11 mouse cellular contexts compared by ENCODE assay signal in the genomic region with DNA sequence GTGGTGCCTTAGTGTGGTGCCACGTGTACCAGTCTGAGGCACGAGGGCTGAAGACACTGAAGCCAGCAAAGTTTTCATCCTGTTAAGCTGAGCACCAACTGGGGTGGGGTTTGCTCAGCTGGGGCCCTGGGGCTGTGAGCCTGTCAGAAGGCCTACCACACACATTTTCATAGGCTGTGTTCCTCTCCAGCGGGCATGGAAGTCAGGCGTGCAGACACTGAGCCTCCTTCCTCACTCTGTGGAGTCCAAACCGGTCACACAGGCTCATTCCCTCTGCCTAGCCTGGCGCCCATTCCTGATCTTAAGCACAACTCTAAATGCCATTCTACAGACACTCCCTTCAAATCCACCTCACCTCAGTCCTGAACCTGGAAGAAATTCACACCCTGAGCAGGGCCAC. TPM values are rescaled to one million over a fixed set of nuclear protein-coding genes. Genes with fewer than 3 reads are reported as not detected.
DNase-seq lines count a peak whose midpoint lies in the region; ATAC-seq lines count a peak whose summit lies in the region.
"Had no signal": no experiment of that assay in that cellular context is flagged by ENCODE, and none has a peak within 500 bp of the region (broad histone marks: within the 10 kb centered on the region; RNA-seq: fewer than 3 reads in every experiment).

No protein-coding gene starts in this region.

- 76% methylated on average over 6 of the region's 6 CpGs for WGBS in hindbrain, embryonic 13.5 days
- whole genome bisulfite sequencing in hindbrain, embryonic 14.5 days = 83% methylated on average over 6 of the region's 6 CpGs
- WGBS in lung, embryonic 15.5 days = 68% methylated on average over 6 of the region's 6 CpGs

- no peak overlapping the region for H3K27ac ChIP-seq in hindbrain, embryonic 13.5 days
- H3K27ac ChIP-seq in hindbrain, embryonic 14.5 days = no peak overlapping the region
- H3K27ac ChIP-seq in lung, embryonic 15.5 days = no peak overlapping the region
- H3K27ac ChIP-seq: heart, adult 2 months; left cerebral cortex, adult 2 months; liver, embryonic 14.5 days had no signal

- no peak for DNase-seq in hindbrain, embryonic 14.5 days (ENCODE audit: low spot score)
- DNase-seq in urinary bladder, postnatal 14 days (ENCODE audit: low spot score) = peak; percentile 68
- DNase-seq in urinary bladder, adult 18-20 months (ENCODE audit: low spot score in 2 of 2) = no peak
- no peak for DNase-seq in retina, embryonic 14.5 days (ENCODE audit: low spot score)
- DNase-seq in ovary, postnatal 10 days (ENCODE audit: low spot score) = no peak
- DNase-seq in left cerebral cortex, adult 11 months (ENCODE audit: low spot score) = no peak

- ATAC-seq in hindbrain, embryonic 13.5 days (ENCODE audit: low FRiP score) = 0 out of 2 replicates have a peak, but pooled peaks have one; percentile 3
- ATAC-seq in hindbrain, embryonic 14.5 days (ENCODE audit: low FRiP score) = no peak
- ATAC-seq in lung, embryonic 15.5 days (ENCODE audit: borderline replicate concordance, extremely low read depth, low FRiP score, low TSS enrichment) = 0 out of 2 replicates have a peak, but pooled peaks have one; percentile 20

- no peaks in the 10 kb centered on the region for H3K9me3 ChIP-seq in hindbrain, embryonic 13.5 days
- no peaks in the 10 kb centered on the region for H3K9me3 ChIP-seq in hindbrain, embryonic 14.5 days (ENCODE audit: control insufficient read depth, low read length)
- no peaks in the 10 kb centered on the region for H3K9me3 ChIP-seq in lung, embryonic 15.5 days

- no peak overlapping the region for H3K4me3 ChIP-seq in hindbrain, embryonic 13.5 days
- no peak overlapping the region for H3K4me3 ChIP-seq in hindbrain, embryonic 14.5 days (replicated peaks; ENCODE audit: low read length)
- H3K4me3 ChIP-seq in lung, embryonic 15.5 days = no peak overlapping the region
- H3K4me3 ChIP-seq: heart, adult 2 months had no signal

- peak overlapping the region; percentile 39 for H3K9ac ChIP-seq in hindbrain, embryonic 13.5 days
- H3K9ac ChIP-seq in hindbrain, embryonic 14.5 days = no peak overlapping the region
- no peak overlapping the region for H3K9ac ChIP-seq in lung, embryonic 15.5 days
- H3K9ac ChIP-seq: liver, embryonic 14.5 days had no signal

- H3K27me3 ChIP-seq in hindbrain, embryonic 13.5 days = peaks cover 17% of the 10 kb centered on the region; the same call in 1 of the 2 replicates
- H3K27me3 ChIP-seq in hindbrain, embryonic 14.5 days (ENCODE audit: control insufficient read depth, insufficient read depth, low read length) = no peaks in the 10 kb centered on the region
- H3K27me3 ChIP-seq in lung, embryonic 15.5 days = peaks cover 4% of the 10 kb centered on the region; the same call in 1 of the 2 replicates

- H3K4me1 ChIP-seq in hindbrain, embryonic 13.5 days (replicated peaks) = peaks cover 18% of the 10 kb centered on the region
- peaks cover 8% of the 10 kb centered on the region for H3K4me1 ChIP-seq in hindbrain, embryonic 14.5 days (replicated peaks; ENCODE audit: control insufficient read depth, insufficient read depth, low read length)
- H3K4me1 ChIP-seq in lung, embryonic 15.5 days = peaks cover 11% of the 10 kb centered on the region

- no peaks in the 10 kb centered on the region for H3K36me3 ChIP-seq in hindbrain, embryonic 13.5 days
- H3K36me3 ChIP-seq in hindbrain, embryonic 14.5 days (replicated peaks; ENCODE audit: control insufficient read depth, insufficient read depth) = no peaks in the 10 kb centered on the region
- no peaks in the 10 kb centered on the region for H3K36me3 ChIP-seq in lung, embryonic 15.5 days

- H3K4me2 ChIP-seq in hindbrain, embryonic 13.5 days = no peak overlapping the region; the same call in 1 of the 2 replicates
- no peak overlapping the region for H3K4me2 ChIP-seq in hindbrain, embryonic 14.5 days (replicated peaks)
- no peak overlapping the region for H3K4me2 ChIP-seq in lung, embryonic 15.5 days

RNA-seq across cellular contexts. Expression of a gene that starts 8.3 kb away (rescaled TPM):
- 10.2 and 10.6 TPM in 2 replicates for polyA plus RNA-seq in hindbrain, embryonic 13.5 days (2015; fragmentation: Nextera tagmentation; extraction: Ambion mirVana)
- 13.0 and 14.9 TPM in 2 replicates for polyA plus RNA-seq in hindbrain, embryonic 14.5 days (2014; fragmentation: Nextera tagmentation; extraction: Ambion mirVana)
- polyA plus RNA-seq in lung, embryonic 15.5 days (2015; fragmentation: Nextera tagmentation; extraction: Ambion mirVana) = 2.5 and 4.0 TPM in 2 replicates

RNA-seq across cellular contexts. Expression of a gene that starts 46.3 kb away (rescaled TPM):
- 3.6 and 3.8 TPM in 2 replicates for polyA plus RNA-seq in hindbrain, embryonic 13.5 days (2015; fragmentation: Nextera tagmentation; extraction: Ambion mirVana)
- polyA plus RNA-seq in hindbrain, embryonic 14.5 days (2014; fragmentation: Nextera tagmentation; extraction: Ambion mirVana) = 0.13 and 0.17 TPM in 2 replicates
- 0.41 and 2.1 TPM in 2 replicates for polyA plus RNA-seq in lung, embryonic 15.5 days (2015; fragmentation: Nextera tagmentation; extraction: Ambion mirVana)
- polyA plus RNA-seq: heart, adult 2 months had no signal

RNA-seq across cellular contexts. Expression of a gene that starts 50.3 kb away (rescaled TPM):
- 0.83 and 1.9 TPM in 2 replicates for polyA plus RNA-seq in hindbrain, embryonic 13.5 days (2015; fragmentation: Nextera tagmentation; extraction: Ambion mirVana)
- polyA plus RNA-seq in hindbrain, embryonic 14.5 days (2014; fragmentation: Nextera tagmentation; extraction: Ambion mirVana) = 0.27 TPM in 1 of 2 replicates, not detected in the other
- polyA plus RNA-seq in lung, embryonic 15.5 days (2015; fragmentation: Nextera tagmentation; extraction: Ambion mirVana) = 0.16 and 0.50 TPM in 2 replicates
